Mouse (Mus musculus): ENCODE measurements around the gene Stxbp6.

Gene Stxbp6

GRCm38 (mm10) chr12:44996274-44996673, 78.2 kb downstream of the Stxbp6 start:
- no peak for DNase-seq (ENCODE audit: low spot score)

- DNase-seq (ENCODE audit: low spot score), result no peak
Measured at GRCm38 (mm10) chr12:44993391-44993790, 81.1 kb downstream of the Stxbp6 start.

DNA sequence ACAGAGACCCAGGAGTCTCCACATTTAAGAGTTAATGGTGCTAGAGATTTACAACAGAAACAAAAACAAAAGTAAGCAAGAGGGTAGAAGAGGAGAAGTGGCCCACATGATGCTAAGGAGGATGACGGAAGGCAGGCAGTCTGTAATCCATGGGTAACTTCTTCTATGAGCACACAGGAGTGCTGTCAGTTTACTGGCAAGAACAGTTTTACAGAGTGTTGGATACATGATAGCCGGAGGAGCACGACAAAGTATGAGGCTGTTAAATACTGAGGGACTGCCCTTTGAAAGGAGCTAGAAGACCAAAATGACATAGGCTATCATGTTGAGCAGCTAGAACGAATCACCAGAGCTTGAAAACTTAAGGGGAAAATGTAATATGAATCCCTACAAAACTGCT, 81.7 kb downstream of the Stxbp6 start:
- DNase-seq (ENCODE audit: low spot score), result no peak

DNA sequence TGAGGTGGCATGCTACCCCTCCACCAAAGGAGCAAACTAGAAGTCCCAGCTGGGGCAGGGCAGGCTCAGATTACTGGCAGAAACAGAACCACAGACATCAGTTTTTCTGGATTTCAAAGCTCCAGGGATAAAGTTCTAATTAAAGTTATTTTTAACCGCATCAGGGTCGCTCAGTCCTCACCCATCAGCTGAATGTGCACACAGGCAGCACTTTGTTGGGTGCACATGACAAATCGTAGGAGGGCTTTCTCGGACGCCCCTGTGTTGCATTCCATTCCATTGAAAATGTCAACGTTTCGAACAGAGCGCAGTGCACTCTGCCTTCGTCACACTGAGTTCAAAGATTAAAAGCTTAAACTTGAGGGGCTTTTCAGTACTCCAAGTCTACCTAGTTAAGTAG, 84.1 kb downstream of the Stxbp6 start:
- DNase-seq (ENCODE audit: low spot score), result no peak

- no peak for DNase-seq (ENCODE audit: low spot score)
Measured at GRCm38 (mm10) chr12:44989011-44989410, 85.5 kb downstream of the Stxbp6 start.

- DNase-seq (ENCODE audit: low spot score), result no peak
Measured at GRCm38 (mm10) chr12:44987762-44988161, 86.7 kb downstream of the Stxbp6 start.

DNA sequence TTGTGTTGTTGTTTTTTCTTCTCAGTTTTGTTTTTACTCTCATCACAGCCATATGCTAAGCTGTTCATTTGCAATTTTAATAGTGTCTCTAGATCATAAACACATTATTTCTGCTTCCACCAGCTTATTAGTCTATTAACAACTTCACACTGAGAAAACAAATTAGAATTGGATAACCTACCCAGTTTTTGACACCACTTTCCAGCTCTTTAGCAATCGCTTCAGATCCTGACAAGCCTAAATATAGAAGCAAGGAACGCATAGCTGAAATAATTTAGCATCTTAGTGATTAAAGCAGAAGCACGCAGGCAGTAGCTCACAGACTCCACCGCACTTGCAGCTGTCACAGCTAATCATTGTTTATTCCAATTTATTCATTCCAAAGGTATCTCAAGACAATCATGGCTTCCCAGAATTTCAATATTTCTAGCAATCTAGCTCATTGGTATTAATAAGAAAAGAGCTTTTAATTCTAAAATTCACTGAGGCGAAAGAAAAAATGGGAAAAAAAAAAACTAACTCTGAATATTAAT, 95.1 kb downstream of the Stxbp6 start:
- DNase-seq (ENCODE audit: low spot score), result no peak

GRCm38 (mm10) chr12:44975266-44975665, 99.2 kb downstream of the Stxbp6 start:
- DNase-seq (ENCODE audit: low spot score), result no peak

DNA sequence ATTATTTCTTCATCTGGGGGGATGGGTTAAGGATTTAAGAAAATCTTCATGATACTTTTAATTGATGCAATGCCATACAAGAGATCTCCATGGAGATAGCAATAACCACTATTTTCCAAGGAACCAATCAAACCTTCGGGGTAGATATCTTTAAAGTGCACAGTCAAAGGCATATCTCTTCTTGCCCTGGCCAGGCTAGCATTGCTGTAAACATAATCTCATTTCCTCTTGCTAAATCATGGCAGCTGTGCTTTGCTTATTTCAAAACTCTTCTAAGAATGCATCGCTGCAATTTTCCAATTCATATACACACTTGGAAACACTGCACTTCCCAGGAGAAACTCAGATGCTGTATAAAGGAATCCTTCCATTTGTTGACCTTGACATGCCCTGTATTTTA, 103.0 kb downstream of the Stxbp6 start:
- no peak for DNase-seq (ENCODE audit: low spot score)

- DNase-seq (ENCODE audit: low spot score), result no peak
Measured at GRCm38 (mm10) chr12:44967448-44967847, 107.1 kb downstream of the Stxbp6 start.

GRCm38 (mm10) chr12:44957474-44957873, 117.0 kb downstream of the Stxbp6 start:
- no peak for DNase-seq (ENCODE audit: low spot score)

DNA sequence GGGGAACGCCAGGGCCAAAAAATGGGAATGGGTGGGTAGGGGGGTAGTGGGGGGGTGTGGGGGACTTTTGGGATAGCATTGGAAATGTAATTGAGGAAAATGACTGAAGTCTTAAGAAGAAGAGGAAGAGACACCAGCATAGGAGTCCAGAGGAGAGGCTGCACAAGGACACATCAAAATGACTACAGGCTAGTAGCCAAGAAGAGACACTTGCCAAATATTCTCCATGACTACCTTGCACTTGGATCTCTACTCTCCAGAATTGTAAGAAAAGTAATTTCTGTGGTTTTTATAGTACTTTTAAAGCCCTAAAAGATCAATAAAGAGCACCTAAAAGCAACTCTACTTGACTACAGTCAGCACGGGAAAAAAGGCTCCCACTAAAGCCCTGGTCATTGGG, 121.4 kb downstream of the Stxbp6 start:
- DNase-seq (ENCODE audit: low spot score), result no peak

GRCm38 (mm10) chr12:44952072-44952471, 122.4 kb downstream of the Stxbp6 start:
- DNase-seq (ENCODE audit: low spot score), result no peak

- DNase-seq (ENCODE audit: low spot score), result no peak
Measured at GRCm38 (mm10) chr12:44950559-44950958, 124.0 kb downstream of the Stxbp6 start.

- DNase-seq (ENCODE audit: low spot score), result no peak
Measured at GRCm38 (mm10) chr12:44947823-44948222, 126.7 kb downstream of the Stxbp6 start.

DNA sequence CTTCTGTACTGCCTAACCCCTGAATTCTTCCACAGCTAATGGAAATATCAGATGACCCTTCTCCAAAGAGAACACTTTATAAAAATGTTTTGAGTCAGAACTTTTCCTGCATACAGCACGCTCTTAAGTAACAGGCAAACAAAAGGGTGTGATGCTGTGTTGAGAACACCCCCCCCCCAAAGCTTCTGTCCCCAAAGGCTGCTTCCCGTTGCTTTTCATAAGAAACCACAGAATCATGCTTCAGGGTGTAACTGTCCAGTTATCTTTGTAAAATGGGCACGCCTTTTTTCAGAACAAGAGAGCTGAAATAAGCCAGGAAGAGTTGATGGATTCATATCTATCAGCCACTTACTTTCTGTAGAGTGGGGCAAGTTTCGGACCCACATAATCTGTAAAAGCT, 134.2 kb downstream of the Stxbp6 start:
- no peak for DNase-seq (ENCODE audit: low spot score)

DNA sequence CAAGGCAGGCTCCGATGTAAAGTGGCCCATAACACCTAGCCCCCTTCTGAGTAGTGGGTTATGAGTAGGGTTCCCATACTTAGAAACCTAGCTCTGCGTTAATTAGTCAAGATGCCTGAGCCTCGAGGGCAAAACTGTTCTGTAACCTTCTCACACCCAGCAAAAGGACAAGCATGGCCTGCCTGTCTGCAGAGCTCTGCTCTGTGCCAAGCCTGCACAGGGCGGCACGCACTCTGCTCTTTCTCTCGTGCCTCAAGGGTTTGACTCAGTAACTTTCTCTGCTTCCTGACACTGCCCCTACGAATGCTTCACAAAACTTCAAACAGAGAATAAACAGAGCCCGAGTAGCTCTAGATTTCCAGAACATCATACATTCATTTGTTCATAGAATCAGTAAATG, 135.4 kb downstream of the Stxbp6 start:
- DNase-seq (ENCODE audit: low spot score), result no peak

GRCm38 (mm10) chr12:44932954-44933353, 141.6 kb downstream of the Stxbp6 start:
- no peak for DNase-seq (ENCODE audit: low spot score)

DNA sequence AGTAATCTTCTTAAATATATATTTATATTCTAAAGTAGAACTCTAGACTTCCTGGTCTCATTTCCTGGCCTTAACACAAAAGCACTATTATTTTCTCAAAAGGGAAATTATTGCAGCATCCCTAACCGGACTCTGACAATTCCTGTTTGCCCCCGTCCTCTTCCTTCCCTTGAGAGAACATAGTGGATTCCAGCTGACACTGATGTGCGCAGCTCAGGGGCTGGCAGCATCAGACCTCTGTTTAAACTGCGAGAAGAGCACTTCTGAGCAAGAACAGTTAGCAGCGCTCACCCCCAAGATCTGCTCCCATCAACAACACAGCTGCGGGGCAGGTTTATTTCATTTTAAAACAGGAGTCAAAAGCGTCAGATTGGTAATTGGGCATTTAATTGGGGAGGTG, 142.8 kb downstream of the Stxbp6 start:
- DNase-seq (ENCODE audit: low spot score), result no peak

GRCm38 (mm10) chr12:44928456-44928855, 146.1 kb downstream of the Stxbp6 start:
- DNase-seq (ENCODE audit: low spot score), result no peak

- no peak for DNase-seq (ENCODE audit: low spot score)
Measured at GRCm38 (mm10) chr12:44925901-44926300, 148.6 kb downstream of the Stxbp6 start.

DNA sequence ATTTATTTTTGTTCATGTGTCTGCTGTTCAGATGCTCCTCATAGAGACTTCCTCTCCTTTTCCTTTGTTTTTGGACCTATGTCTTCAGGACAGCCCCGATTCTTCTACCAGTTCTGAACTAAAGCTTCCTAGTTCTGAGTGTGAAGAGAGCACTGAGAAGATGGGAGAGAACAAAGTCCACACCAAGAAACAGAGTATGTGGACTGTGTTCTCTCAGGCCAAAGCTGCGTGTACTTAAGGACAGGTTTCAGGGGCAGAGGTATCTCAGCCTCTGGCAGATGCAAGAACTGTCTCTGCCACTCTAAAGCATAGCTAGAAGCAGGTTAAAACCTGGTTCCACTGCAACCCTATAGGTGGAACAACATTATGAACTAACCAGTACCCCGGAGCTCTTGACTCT, 151.2 kb downstream of the Stxbp6 start:
- no peak for DNase-seq (ENCODE audit: low spot score)

DNA sequence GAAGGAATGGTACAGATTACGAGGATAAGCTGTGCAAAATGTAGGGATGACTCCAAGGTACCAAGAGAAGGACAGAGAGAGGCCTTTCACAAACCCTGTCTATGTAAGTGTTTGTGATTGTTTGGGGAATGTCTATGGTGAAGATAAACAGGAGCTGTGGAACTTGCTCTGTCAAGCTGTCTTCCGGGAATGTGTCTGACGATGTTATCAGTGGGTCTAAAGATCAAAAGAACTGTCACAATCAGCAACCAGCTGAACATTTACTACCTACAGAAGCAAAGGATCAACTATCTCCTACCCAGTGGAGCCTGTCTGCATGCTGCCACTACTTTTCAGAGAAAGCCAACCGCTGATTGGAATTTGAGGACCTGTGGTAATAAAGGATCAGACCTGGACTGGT, 152.3 kb downstream of the Stxbp6 start:
- DNase-seq (ENCODE audit: low spot score), result no peak

GRCm38 (mm10) chr12:44919613-44920012, 154.9 kb downstream of the Stxbp6 start:
- no peak for DNase-seq (ENCODE audit: low spot score)

DNA sequence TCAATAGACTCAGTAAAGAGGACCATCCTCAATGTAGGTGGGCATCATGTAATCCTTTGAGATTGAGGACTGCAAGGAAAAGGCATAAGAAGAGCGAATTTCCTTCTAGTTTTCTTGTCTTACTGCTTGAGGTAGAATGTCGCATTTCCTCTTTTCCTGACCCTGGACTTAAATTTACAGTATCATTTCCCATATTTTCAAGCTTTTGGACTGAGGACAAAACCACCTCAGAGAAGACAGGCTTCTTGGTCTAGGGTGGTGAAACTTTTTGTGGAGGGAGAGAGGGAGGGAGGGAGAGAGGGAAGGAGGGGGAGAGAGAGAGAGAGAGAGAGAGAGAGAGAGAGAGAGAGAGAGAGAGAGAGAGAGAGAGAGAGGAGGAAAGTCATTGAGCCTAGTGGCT, 155.6 kb downstream of the Stxbp6 start:
- no peak for DNase-seq (ENCODE audit: low spot score)
